Mouse (Mus musculus): ENCODE measurements around the gene Ccdc65.
A peak's percentile ranks its signal among the peaks of the same experiment; 100 is the strongest.

- TF ChIP-seq HCFC1 (IDR thresholded peaks at IDR 0.05; ENCODE audit: borderline replicate concordance, insufficient read depth, low read length): peak; percentile 65; the same call in 1 of the 2 replicates
- no peak for TF ChIP-seq CHD2 (IDR thresholded peaks at IDR 0.05; ENCODE audit: low read depth, low read length)
Observed at GRCm38 (mm10) chr15:98699190-98700105, 8.6 kb upstream of the Ccdc65 start.
